Mouse (Mus musculus): ENCODE measurements around the gene Camk2n1.

DNA sequence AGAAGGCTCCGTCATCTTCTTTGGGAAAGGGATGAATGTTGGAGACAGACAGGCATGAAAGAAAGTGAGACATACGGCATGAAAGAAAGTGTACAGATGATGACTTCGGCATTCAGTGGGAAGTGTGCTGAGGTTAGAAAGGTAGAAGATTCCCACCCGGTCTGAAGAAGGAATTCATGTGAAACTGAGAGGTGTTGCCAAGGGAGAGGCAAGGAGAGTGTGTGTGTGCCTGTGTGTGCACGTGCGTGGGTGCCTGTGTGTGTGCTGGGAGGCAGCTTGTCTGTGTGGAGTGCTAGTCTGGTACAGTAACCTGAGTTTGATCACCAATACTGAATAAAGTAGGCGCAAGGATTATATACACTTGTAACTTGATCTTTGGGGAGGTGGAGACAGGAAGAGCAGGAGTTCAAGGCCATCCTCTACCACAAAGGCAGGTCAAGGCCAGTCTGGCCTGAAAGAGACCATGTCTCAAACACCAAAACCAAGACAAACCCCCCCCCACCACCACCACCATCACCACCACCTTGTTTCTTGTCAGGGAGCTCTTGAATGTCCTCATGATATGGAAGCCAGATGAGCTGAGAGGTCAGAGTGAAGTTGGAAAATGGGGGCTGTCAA, 42.5 kb upstream of the Camk2n1 start:
- TF ChIP-seq EP300 (IDR thresholded peaks at IDR 0.05; ENCODE audit: insufficient read depth, low read depth, low read length) (no peak), POLR2A (IDR thresholded peaks at IDR 0.05; ENCODE audit: insufficient read depth, low read depth, low read length) (no peak)

Measured in heart, adult 2 months (tissue).